Mouse (Mus musculus): ENCODE results near the gene Olfr1383. TPM values are rescaled to one million over a fixed set of nuclear protein-coding genes. Genes with fewer than 3 reads are reported as not detected.

Olfr1383 gene
- polyA plus RNA-seq (2021; fragmentation: Nextera tagmentation), result not detected in 2 replicates
- long read RNA-seq, experiment 1, result 0 reads
- long read RNA-seq, experiment 2, result 0 reads

GRCm38 (mm10) chr11:49519348-49519747 lies at the start of gene Olfr1383:
TSS of gene Olfr1383 (plus strand) at chr11:49519648.

DNA sequence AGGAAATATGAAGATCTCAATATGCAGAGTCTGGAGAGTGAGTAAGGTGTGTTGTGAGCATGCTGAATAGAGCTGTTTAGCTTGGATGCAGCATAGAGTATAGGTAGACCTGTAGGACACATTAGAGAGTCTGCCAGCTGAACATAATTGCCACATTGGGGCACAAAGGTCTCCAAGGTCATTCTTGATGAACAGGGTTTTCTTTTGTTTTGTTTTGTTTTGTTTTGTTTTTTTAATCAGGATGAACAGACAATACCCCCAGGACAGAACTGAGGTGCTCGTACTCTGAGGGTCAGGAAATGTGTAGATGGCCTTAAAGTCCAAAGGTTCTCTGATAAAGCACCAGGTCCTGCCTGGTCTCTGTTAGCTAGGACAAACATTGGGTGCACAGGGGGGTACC lies 30.7 kb upstream of the Olfr1383 start, which contains the start of gene Olfr1385:
Gene Olfr1385 (plus strand): TSS at position 301 of the 400 bp plus-strand sequence.

DNA sequence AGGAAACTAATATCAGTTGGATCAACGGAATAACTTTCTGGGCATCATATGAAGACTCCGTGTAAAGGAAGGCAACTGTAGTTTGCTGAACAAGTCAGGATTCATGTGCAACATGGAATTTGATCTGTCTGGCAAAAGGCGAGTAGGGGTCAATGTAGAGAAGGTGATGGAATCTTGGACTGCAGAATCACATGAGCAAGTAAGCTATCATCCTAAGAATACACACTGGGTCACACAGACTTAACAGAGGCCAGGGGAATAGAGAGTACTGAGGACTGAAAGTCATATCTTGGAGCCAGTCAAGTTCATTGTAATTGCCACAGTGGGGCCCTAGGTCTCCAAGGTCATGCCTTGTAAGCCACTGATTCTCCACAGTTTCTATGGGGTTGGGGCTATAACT lies 8.5 kb downstream of the Olfr1383 start, which contains the start of gene Olfr1382:
Gene Olfr1382 (plus strand): TSS at position 301 of the 400 bp plus-strand sequence.

GRCm38 (mm10) chr11:49543149-49543548 lies 23.7 kb downstream of the Olfr1383 start, which contains the start of gene Olfr1381:
TSS of gene Olfr1381 (plus strand) at chr11:49543449.

DNA sequence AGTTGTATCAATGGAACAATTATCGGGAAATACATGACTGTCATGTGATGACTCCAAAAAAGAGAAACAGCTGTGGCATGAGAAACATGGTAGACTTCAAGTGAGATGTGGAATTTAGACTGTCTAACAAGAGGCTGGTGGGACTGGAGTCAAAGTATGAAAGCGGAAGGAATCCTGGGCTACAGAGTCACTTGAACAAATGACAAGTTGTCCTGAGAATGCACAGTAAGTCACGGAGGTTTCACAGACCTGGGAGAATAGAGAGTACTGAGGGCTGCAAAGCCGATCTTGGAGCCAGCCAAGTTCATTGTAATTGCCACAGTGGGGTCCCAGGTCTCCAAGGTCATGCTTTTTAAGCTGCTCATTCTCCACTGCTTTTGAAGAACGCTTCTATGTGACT lies 37.1 kb downstream of the Olfr1383 start, which contains the start of gene Olfr1380:
Gene Olfr1380 (plus strand): TSS at position 301 of the 400 bp plus-strand sequence.

Other genes with a start within 250 kb of the Olfr1383 start
- 0.11 and 0.13 TPM in 2 replicates for gene Olfr1393, start 241.3 kb upstream of the Olfr1383 start, polyA plus RNA-seq (2021; fragmentation: Nextera tagmentation)
- gene Olfr1392, start 234.4 kb upstream of the Olfr1383 start, polyA plus RNA-seq (2021; fragmentation: Nextera tagmentation), result not detected in 2 replicates
- gene Olfr10, start 214.9 kb upstream of the Olfr1383 start, polyA plus RNA-seq (2021; fragmentation: Nextera tagmentation), result not detected in 2 replicates
- gene Olfr1391, start 196.9 kb upstream of the Olfr1383 start, polyA plus RNA-seq (2021; fragmentation: Nextera tagmentation), result not detected in 2 replicates
- gene Olfr1390, start 184.5 kb upstream of the Olfr1383 start, polyA plus RNA-seq (2021; fragmentation: Nextera tagmentation), result not detected in 2 replicates
- not detected in 2 replicates for gene Olfr1389, start 96.6 kb upstream of the Olfr1383 start, polyA plus RNA-seq (2021; fragmentation: Nextera tagmentation)
- gene Olfr1388, start 83.0 kb upstream of the Olfr1383 start, polyA plus RNA-seq (2021; fragmentation: Nextera tagmentation), result not detected in 2 replicates
- gene Olfr1387, start 64.3 kb upstream of the Olfr1383 start, polyA plus RNA-seq (2021; fragmentation: Nextera tagmentation), result not detected in 2 replicates
- not detected in 2 replicates for gene Olfr1386, start 54.6 kb upstream of the Olfr1383 start, polyA plus RNA-seq (2021; fragmentation: Nextera tagmentation)
- not detected in 2 replicates for gene Olfr1385, start 30.6 kb upstream of the Olfr1383 start, polyA plus RNA-seq (2021; fragmentation: Nextera tagmentation)
- gene Olfr1384, start 12.9 kb upstream of the Olfr1383 start, polyA plus RNA-seq (2021; fragmentation: Nextera tagmentation), result not detected in 2 replicates
- not detected in 2 replicates for gene Olfr1382, start 8.6 kb downstream of the Olfr1383 start, polyA plus RNA-seq (2021; fragmentation: Nextera tagmentation)
- not detected in 2 replicates for gene Olfr1381, start 23.8 kb downstream of the Olfr1383 start, polyA plus RNA-seq (2021; fragmentation: Nextera tagmentation)
- not detected in 2 replicates for gene Olfr1380, start 37.2 kb downstream of the Olfr1383 start, polyA plus RNA-seq (2021; fragmentation: Nextera tagmentation)
- 0.40 and 0.74 TPM in 2 replicates for gene Flt4, start 89.6 kb downstream of the Olfr1383 start, polyA plus RNA-seq (2021; fragmentation: Nextera tagmentation)
- 0.49 TPM in 1 of 2 replicates, not detected in the other for gene Scgb3a1, start 144.0 kb downstream of the Olfr1383 start, polyA plus RNA-seq (2021; fragmentation: Nextera tagmentation)
- 3.2 and 4.3 TPM in 2 replicates for gene Cnot6, start 193.1 kb downstream of the Olfr1383 start, polyA plus RNA-seq (2021; fragmentation: Nextera tagmentation)

Data from left cerebral cortex, adult 6 months (tissue).